Mouse (Mus musculus) c-Kit-negative CD71-positive TER-119-positive erythroid progenitor cells, embryonic 14.5 days (primary cell): ENCODE measurements around the gene Olfr1404.
"Not testable (repeated sequence)": the region's sequence is repeated elsewhere in the genome, so short reads cannot be mapped to it uniquely, and the experiment has no call there.

Source experiments
- DNase-seq: peaks from one replicate; pipeline ENCODE4 v3.0.0-alpha.2; 2013; ENCODE audit warnings: low read depth, low spot score

The Olfr1404 gene

DNA sequence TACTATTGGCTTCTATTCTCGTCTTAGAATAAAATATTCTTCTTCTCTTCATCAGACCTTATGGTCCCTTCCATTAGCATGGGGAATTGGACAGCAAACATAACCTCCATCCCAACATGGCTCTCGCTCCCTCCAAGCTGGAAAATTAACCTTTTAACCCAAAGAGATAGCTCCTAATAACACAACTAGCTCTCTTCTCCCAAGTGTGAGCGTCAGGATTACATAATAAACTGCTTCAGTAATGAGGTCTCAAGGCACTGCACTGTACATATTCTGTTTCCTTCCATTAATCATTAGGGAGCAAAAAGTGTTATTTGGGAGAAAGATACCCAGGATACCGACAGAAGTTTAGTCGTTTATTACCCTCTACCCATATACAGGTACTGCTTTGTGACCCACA lies at the start of gene Olfr1404:
Gene Olfr1404 (plus strand): TSS at position 301 of the 400 bp plus-strand sequence.
- DNase-seq, result no peak

DNA sequence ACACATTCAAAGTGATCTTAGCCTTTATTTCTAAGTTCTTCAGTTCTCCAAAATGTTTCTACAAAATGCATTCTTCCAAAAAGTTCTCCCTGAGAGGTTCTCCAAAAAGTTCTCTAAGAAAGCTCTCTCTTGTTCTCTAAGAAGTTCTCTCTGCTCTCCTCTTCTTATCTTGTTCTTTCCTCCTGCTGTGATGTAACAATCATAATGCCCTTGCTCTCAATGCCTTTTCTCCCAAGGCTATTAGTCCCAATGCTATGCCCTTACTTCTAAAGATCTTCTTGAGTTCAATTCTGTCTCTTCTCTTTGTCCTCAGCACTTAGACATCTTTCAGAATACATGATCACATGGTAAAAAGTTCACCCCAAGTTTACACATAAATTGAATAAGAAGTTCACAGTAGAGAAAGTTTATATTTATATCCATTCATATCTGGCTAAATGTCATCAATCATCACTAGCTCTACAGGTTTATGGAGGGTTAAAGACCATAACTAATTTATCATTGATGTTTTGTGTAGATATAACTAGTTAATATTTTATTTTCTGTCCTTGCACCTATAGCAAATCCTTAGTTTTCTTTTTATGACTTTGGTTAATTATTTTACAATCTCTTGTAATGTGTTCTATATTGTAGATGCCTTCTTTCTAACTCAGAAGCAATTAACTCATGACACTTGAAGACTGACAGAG lies 37.9 kb upstream of the Olfr1404 start:
- no peak for DNase-seq

- DNase-seq, result no peak
Measured at GRCm38 (mm10) chr1:173190540-173190939, 21.7 kb upstream of the Olfr1404 start, which contains the start of gene Olfr1406. Olfr1406 (minus strand) TSS chr1:173190640.

- DNase-seq, result no peak
Measured at GRCm38 (mm10) chr1:173192059-173192458, 20.1 kb upstream of the Olfr1404 start.

GRCm38 (mm10) chr1:173196359-173196758 lies 15.8 kb upstream of the Olfr1404 start:
- no peak for DNase-seq

DNA sequence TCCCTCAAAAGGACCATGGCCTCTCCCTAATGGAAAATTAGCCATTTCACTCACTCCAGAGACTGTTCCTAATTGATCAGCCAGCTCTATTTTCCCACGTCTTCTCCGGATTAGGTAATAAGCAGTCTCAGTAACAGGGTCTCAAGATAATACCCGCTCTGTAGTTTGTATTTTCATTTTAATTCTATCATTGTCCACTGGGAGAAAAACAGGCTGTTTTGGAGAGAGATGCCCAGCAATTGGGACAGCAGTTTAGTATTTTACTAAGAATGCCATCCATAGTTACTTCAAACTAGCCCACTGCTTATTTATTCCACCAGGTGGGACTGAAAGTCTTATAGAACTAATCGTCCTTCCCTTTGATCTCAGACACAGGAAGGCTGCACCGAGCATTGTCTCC lies 14.7 kb upstream of the Olfr1404 start, which contains the start of gene Olfr218:
Gene Olfr218 (plus strand): TSS at position 301 of the 400 bp plus-strand sequence.
- DNase-seq, result no peak

DNA sequence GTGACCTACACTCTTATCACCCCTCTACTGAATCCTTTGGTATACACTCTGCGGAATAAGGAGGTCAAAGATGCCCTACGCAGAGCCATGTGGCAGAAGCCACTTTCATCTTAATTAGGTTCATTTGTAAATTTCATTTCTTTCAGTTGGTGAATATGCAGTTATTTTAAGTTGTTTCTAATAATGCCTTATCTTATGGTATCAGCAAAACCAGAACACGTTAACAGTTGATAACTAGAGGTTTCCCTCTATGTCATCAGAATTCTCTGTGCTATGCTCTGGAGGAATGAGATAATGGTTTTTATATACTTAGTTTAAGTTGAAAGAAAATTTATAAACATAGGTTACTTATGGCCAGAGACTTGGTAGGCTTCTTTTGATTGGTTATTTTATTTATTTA lies 4.3 kb downstream of the Olfr1404 start:
- DNase-seq, result no peak

DNA sequence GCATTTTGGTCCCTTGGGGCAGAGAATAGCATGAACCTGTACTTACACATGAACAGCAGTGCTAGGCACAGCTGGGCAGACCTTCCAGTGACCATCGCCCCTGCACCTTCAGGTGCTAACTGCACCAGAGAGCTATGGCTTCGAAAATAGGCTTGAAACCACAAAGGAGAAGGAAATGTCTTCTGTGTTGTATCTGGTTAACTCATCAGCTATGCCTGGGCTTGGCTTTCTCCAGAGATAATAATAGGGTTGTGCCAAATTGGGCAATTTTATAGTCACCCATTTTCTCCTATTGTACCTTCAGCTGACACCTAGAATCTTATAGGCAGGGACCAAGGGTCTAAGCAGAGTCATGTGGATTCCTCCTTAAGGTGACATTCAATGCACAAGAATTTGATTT lies 14.9 kb downstream of the Olfr1404 start, which contains the start of gene Fcer1a:
Gene Fcer1a (minus strand): TSS at position 134 of the 400 bp plus-strand sequence.
- no peak for DNase-seq

- not testable (repeated sequence) for DNase-seq
Measured at GRCm38 (mm10) chr1:173237004-173237403, 24.8 kb downstream of the Olfr1404 start.

- no peak for DNase-seq
Measured at GRCm38 (mm10) chr1:173249888-173250287, 37.7 kb downstream of the Olfr1404 start.

DNA sequence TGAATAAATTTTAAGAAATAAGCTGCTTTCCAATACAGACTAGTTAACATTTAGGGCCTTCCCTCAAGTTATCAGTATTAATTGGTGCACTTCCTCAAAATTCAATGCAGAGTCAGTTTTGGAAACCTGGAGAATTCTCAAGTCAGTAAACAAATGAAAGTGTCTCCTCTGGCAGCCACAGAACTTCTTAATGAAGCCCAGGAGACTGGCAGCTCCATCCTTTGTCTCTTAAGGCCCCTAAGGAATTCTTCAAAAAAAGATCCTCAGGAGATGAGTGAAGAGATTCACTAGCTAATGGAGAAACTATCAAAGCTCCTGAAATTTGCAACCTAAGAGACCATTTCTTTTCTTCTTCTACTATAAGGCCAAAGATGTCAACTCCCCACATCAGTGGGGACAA lies 53.5 kb downstream of the Olfr1404 start, which contains the start of gene Olfr418:
Gene Olfr418 (plus strand): TSS at position 301 of the 400 bp plus-strand sequence.
- DNase-seq, result no peak
